In genomic region chr11:18982331-18982730, GRCm38 (mm10) we compare ENCODE assay signal across 12 mouse cellular contexts. TPM values are rescaled to one million over a fixed set of nuclear protein-coding genes. Genes with fewer than 3 reads are reported as not detected.
DNase-seq lines count a peak whose midpoint lies in the region; ATAC-seq and TF ChIP-seq lines count a peak whose summit lies in the region.
"Had no signal": no experiment of that assay in that cellular context is flagged by ENCODE, and none has a peak within 500 bp of the region (broad histone marks: within the 10 kb centered on the region; RNA-seq: fewer than 3 reads in every experiment).

No protein-coding gene starts in this region.

- no peaks in the 10 kb centered on the region for H3K27me3 ChIP-seq in heart, embryonic 15.5 days
- no peaks in the 10 kb centered on the region for H3K27me3 ChIP-seq in midbrain, embryonic 13.5 days
- no peaks in the 10 kb centered on the region for H3K27me3 ChIP-seq in midbrain, postnatal 0 days (ENCODE audit: insufficient read depth, low read length)
- H3K27me3 ChIP-seq in hindbrain, embryonic 11.5 days (ENCODE audit: control insufficient read depth, insufficient read depth, low read length): no peaks in the 10 kb centered on the region

- ATAC-seq in heart, embryonic 15.5 days (replicated peaks; ENCODE audit: insufficient number of reproducible peaks, insufficient read depth, low FRiP score, low read depth): no peak
- no peak for ATAC-seq in midbrain, embryonic 13.5 days
- ATAC-seq in midbrain, postnatal 0 days (ENCODE audit: low FRiP score): no peak
- peak; percentile 75 for ATAC-seq in hindbrain, embryonic 11.5 days (ENCODE audit: low FRiP score)
- no peak for ATAC-seq in CD4-positive, CD25-positive, alpha-beta regulatory T cell, adult 4 months

- H3K4me2 ChIP-seq in heart, embryonic 15.5 days: no peak overlapping the region
- H3K4me2 ChIP-seq in midbrain, embryonic 13.5 days (replicated peaks): no peak overlapping the region
- no peak overlapping the region for H3K4me2 ChIP-seq in midbrain, postnatal 0 days (ENCODE audit: low read depth, low read length, poor library complexity, severe bottlenecking)
- no peak overlapping the region for H3K4me2 ChIP-seq in hindbrain, embryonic 11.5 days (replicated peaks; ENCODE audit: low read depth, low read length)

- H3K36me3 ChIP-seq in heart, embryonic 15.5 days: peaks cover 16% of the 10 kb centered on the region
- peaks cover 11% of the 10 kb centered on the region for H3K36me3 ChIP-seq in midbrain, embryonic 13.5 days
- no peaks in the 10 kb centered on the region for H3K36me3 ChIP-seq in midbrain, postnatal 0 days (ENCODE audit: insufficient read depth, low read length)
- H3K36me3 ChIP-seq in hindbrain, embryonic 11.5 days (ENCODE audit: control insufficient read depth, insufficient read depth, low read length): no peaks in the 10 kb centered on the region

- H3K9me3 ChIP-seq in heart, embryonic 15.5 days (replicated peaks): no peaks in the 10 kb centered on the region
- H3K9me3 ChIP-seq in midbrain, embryonic 13.5 days: no peaks in the 10 kb centered on the region
- no peaks in the 10 kb centered on the region for H3K9me3 ChIP-seq in midbrain, postnatal 0 days (ENCODE audit: low read length)
- no peaks in the 10 kb centered on the region for H3K9me3 ChIP-seq in hindbrain, embryonic 11.5 days (ENCODE audit: control insufficient read depth, low read length)

- peak overlapping the region; percentile 37; the same call in 1 of the 2 replicates for H3K27ac ChIP-seq in heart, embryonic 15.5 days
- H3K27ac ChIP-seq in midbrain, embryonic 13.5 days: no peak overlapping the region
- no peak overlapping the region for H3K27ac ChIP-seq in midbrain, postnatal 0 days (ENCODE audit: low read depth, low read length)
- H3K27ac ChIP-seq in hindbrain, embryonic 11.5 days (ENCODE audit: low read depth, low read length): no peak overlapping the region; the same call in 1 of the 2 replicates

- intact Hi-C loops in heart, postnatal 14 days (cut with DNase I): no loop called here

- H3K9ac ChIP-seq in heart, embryonic 15.5 days: no peak overlapping the region
- H3K9ac ChIP-seq in midbrain, embryonic 13.5 days (replicated peaks): 0 out of 2 replicates have a peak overlapping the region, but pooled peaks have one; percentile 23
- no peak overlapping the region for H3K9ac ChIP-seq in midbrain, postnatal 0 days (replicated peaks; ENCODE audit: low read length, poor library complexity, severe bottlenecking)
- H3K9ac ChIP-seq in hindbrain, embryonic 11.5 days (ENCODE audit: low read depth, low read length): no peak overlapping the region

- H3K4me3 ChIP-seq in heart, embryonic 15.5 days: no peak overlapping the region
- H3K4me3 ChIP-seq in midbrain, embryonic 13.5 days (replicated peaks): no peak overlapping the region
- H3K4me3 ChIP-seq in midbrain, postnatal 0 days (ENCODE audit: low read depth, low read length): no peak overlapping the region
- H3K4me3 ChIP-seq in hindbrain, embryonic 11.5 days (ENCODE audit: low read depth, low read length): no peak overlapping the region

- WGBS in heart, embryonic 15.5 days: 65% methylated on average over 3 of the region's 3 CpGs
- 14% methylated on average over 3 of the region's 3 CpGs for WGBS in midbrain, embryonic 13.5 days
- 31% methylated on average over 3 of the region's 3 CpGs for WGBS in midbrain, postnatal 0 days
- WGBS in hindbrain, embryonic 11.5 days: 17% methylated on average over 3 of the region's 3 CpGs

- DNase-seq in heart, postnatal 14 days: no peak
- DNase-seq in midbrain, postnatal 0 days (ENCODE audit: low spot score): no peak
- DNase-seq in hindbrain, embryonic 11.5 days (ENCODE audit: low spot score): peak; percentile 37
- peak; percentile 76 for DNase-seq in retina, embryonic 14.5 days (ENCODE audit: low spot score)
- DNase-seq in frontal cortex, postnatal 10 days (ENCODE audit: low spot score in 2 of 2): no peak
- DNase-seq: cerebellum, postnatal 10 days; heart, adult 11 months; layer of hippocampus, adult 9-11 months; lung, postnatal 36 days had no signal

- TF ChIP-seq CTCF in midbrain, postnatal 0 days (IDR thresholded peaks at IDR 0.05): no peak

- peaks cover 54% of the 10 kb centered on the region for H3K4me1 ChIP-seq in heart, embryonic 15.5 days (replicated peaks)
- H3K4me1 ChIP-seq in midbrain, embryonic 13.5 days (replicated peaks): peaks cover 23% of the 10 kb centered on the region
- no peaks in the 10 kb centered on the region for H3K4me1 ChIP-seq in midbrain, postnatal 0 days (ENCODE audit: insufficient read depth, low read length)
- H3K4me1 ChIP-seq in hindbrain, embryonic 11.5 days (replicated peaks; ENCODE audit: control insufficient read depth, insufficient read depth, low read length): peaks cover 13% of the 10 kb centered on the region

RNA-seq across cellular contexts. Expression of gene Meis1, which starts 36.5 kb away (rescaled TPM):
- polyA plus RNA-seq in heart, embryonic 15.5 days (2015; fragmentation: Nextera tagmentation; extraction: Ambion mirVana): 51.8 and 67.7 TPM in 2 replicates
- 10 to 100 TPM; 30.1 to 33.9 TPM for total RNA-seq in heart, postnatal 14 days (2021)
- 43.4 and 45.1 TPM in 2 replicates for polyA plus RNA-seq in midbrain, embryonic 13.5 days (2015; fragmentation: Nextera tagmentation; extraction: Ambion mirVana)
- 28.6 and 40.1 TPM in 2 replicates for total RNA-seq in midbrain, postnatal 0 days (2014; rRNA removed)
- polyA plus RNA-seq in midbrain, postnatal 0 days (2015; fragmentation: Nextera tagmentation; extraction: Ambion mirVana): 16.1 and 18.8 TPM in 2 replicates
- polyA plus RNA-seq in hindbrain, embryonic 11.5 days (2014; fragmentation: Nextera tagmentation; extraction: Ambion mirVana): 132 and 149 TPM in 2 replicates
- polyA plus RNA-seq in CD4-positive, CD25-positive, alpha-beta regulatory T cell, adult 4 months (2017; shearing (Covaris generic)): under 1 TPM in 1 of 2 experiments, not detected in 1; 0.66 TPM

Comparison
In these comparisons a context has a peak if more than half of its experiments do, and no peak if none do; other contexts are left out.
1. DNase-seq: peak in hindbrain, embryonic 11.5 days (single experiment) and retina, embryonic 14.5 days (single experiment); none in heart, postnatal 14 days (0 of 2), midbrain, postnatal 0 days (single experiment) and frontal cortex, postnatal 10 days (0 of 2).
2. RNA of gene Meis1, which starts 36.5 kb away (polyA plus RNA-seq): 132 to 149 TPM in hindbrain, embryonic 11.5 days, 51.8 to 67.7 TPM in heart, embryonic 15.5 days, 43.4 to 45.1 TPM in midbrain, embryonic 13.5 days and 16.1 to 18.8 TPM in midbrain, postnatal 0 days; 0.66 TPM in CD4-positive, CD25-positive, alpha-beta regulatory T cell, adult 4 months; every median in the first group is over 10 times any median in the second.